ENCODE assay signal across 13 mouse cellular contexts in the genomic region with DNA sequence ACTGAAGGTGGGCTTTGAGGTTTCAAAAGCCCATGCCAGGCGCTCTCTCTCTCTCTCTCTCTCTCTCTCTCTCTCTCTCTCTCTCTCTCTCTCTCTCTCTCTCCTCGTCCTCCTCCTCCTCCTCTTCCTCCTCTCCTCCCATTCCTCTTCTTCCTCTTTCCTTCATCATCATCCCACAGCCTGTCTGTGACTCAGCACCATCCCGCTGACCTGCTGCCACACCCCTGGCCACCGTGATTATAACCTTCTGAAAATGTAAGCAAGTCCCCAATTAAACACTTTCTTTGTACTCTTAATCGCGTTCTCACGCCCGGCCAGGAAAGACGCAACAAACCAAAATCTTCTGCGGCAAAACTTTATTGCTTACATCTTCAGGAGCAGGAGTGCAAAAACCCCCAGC. TPM values are rescaled to one million over a fixed set of nuclear protein-coding genes. Genes with fewer than 3 reads are reported as not detected.
DNase-seq lines count a peak whose midpoint lies in the region; ATAC-seq and TF ChIP-seq lines count a peak whose summit lies in the region.
"Not testable (repeated sequence)": the region's sequence is repeated elsewhere in the genome, so short reads cannot be mapped to it uniquely, and the experiment has no call there.
"Had no signal": no experiment of that assay in that cellular context is flagged by ENCODE, and none has a peak within 500 bp of the region (broad histone marks: within the 10 kb centered on the region; RNA-seq: fewer than 3 reads in every experiment).

No protein-coding gene starts in this region.

- WGBS in embryonic facial prominence, embryonic 12.5 days: 23% methylated on average over 9 of the region's 10 CpGs
- whole genome bisulfite sequencing in hindbrain, embryonic 13.5 days: 13% methylated on average over 10 of the region's 10 CpGs
- WGBS in kidney, embryonic 16.5 days: 15% methylated on average over 10 of the region's 10 CpGs
- WGBS in liver, embryonic 15.5 days (ENCODE audit: insufficient replicate concordance): 11% methylated on average over 10 of the region's 10 CpGs
- WGBS in midbrain, embryonic 13.5 days: 14% methylated on average over 10 of the region's 10 CpGs

- not testable (repeated sequence) for H3K9me3 ChIP-seq in ES-Bruce4 (replicated peaks; ENCODE audit: control insufficient read depth, insufficient read depth, low read length, poor library complexity, severe bottlenecking); embryonic facial prominence, embryonic 12.5 days; hindbrain, embryonic 13.5 days; kidney, embryonic 16.5 days (ENCODE audit: low read length); liver, embryonic 15.5 days (replicated peaks); midbrain, embryonic 13.5 days

- DNase-seq in retina, postnatal 1 day: peak; percentile 12

- H3K4me1 ChIP-seq in ES-Bruce4 (ENCODE audit: control insufficient read depth, insufficient read depth, low read length); embryonic facial prominence, embryonic 12.5 days; hindbrain, embryonic 13.5 days (replicated peaks); kidney, embryonic 16.5 days (ENCODE audit: insufficient read depth, low read length); liver, embryonic 15.5 days (replicated peaks); midbrain, embryonic 13.5 days (replicated peaks): not testable (repeated sequence)

- H3K36me3 ChIP-seq in ES-Bruce4 (ENCODE audit: control insufficient read depth, insufficient read depth, low read length, poor library complexity, severe bottlenecking); embryonic facial prominence, embryonic 12.5 days; hindbrain, embryonic 13.5 days; kidney, embryonic 16.5 days (ENCODE audit: insufficient read depth, low read length); liver, embryonic 15.5 days (replicated peaks); midbrain, embryonic 13.5 days: not testable (repeated sequence)

- TF ChIP-seq CTCF in ES-Bruce4 (IDR thresholded peaks at IDR 0.05; ENCODE audit: low read depth, low read length): not testable (repeated sequence)

- H3K9ac ChIP-seq in ES-Bruce4 (ENCODE audit: low read depth, poor library complexity, severe bottlenecking): peak overlapping the region; percentile 66; the same call in 1 of the 2 replicates
- H3K9ac ChIP-seq in embryonic facial prominence, embryonic 12.5 days; kidney, embryonic 16.5 days (replicated peaks; ENCODE audit: low read length); liver, embryonic 15.5 days: not testable (repeated sequence)
- H3K9ac ChIP-seq in hindbrain, embryonic 13.5 days: peak overlapping the region; percentile 62
- H3K9ac ChIP-seq in midbrain, embryonic 13.5 days (replicated peaks): peak overlapping the region; percentile 32; the same call in 1 of the 2 replicates

- H3K4me2 ChIP-seq in embryonic facial prominence, embryonic 12.5 days (replicated peaks): peak overlapping the region; percentile 61
- H3K4me2 ChIP-seq in hindbrain, embryonic 13.5 days: peak overlapping the region; percentile 57
- peak overlapping the region; percentile 58 for H3K4me2 ChIP-seq in kidney, embryonic 16.5 days (replicated peaks; ENCODE audit: low read depth, low read length)
- peak overlapping the region; percentile 49 for H3K4me2 ChIP-seq in liver, embryonic 15.5 days
- peak overlapping the region; percentile 58 for H3K4me2 ChIP-seq in midbrain, embryonic 13.5 days (replicated peaks)

- H3K27ac ChIP-seq in ES-Bruce4 (ENCODE audit: insufficient read depth, low read length); embryonic facial prominence, embryonic 12.5 days; hindbrain, embryonic 13.5 days; kidney, embryonic 16.5 days (ENCODE audit: low read length); liver, embryonic 15.5 days (replicated peaks); midbrain, embryonic 13.5 days: not testable (repeated sequence)

- not testable (repeated sequence) for TF ChIP-seq POLR2A in ES-Bruce4 (IDR thresholded peaks at IDR 0.05; ENCODE audit: insufficient read depth, low read length)

- peak overlapping the region; percentile 97 for H3K4me3 ChIP-seq in ES-Bruce4 (ENCODE audit: low read depth, low read length)
- H3K4me3 ChIP-seq in embryonic facial prominence, embryonic 12.5 days: peak overlapping the region; percentile 36
- H3K4me3 ChIP-seq in hindbrain, embryonic 13.5 days: peak overlapping the region; percentile 39
- peak overlapping the region; percentile 42 for H3K4me3 ChIP-seq in kidney, embryonic 16.5 days (ENCODE audit: low read length)
- H3K4me3 ChIP-seq in liver, embryonic 15.5 days (replicated peaks): peak overlapping the region; percentile 24; the same call in 1 of the 2 replicates
- H3K4me3 ChIP-seq in midbrain, embryonic 13.5 days (replicated peaks): peak overlapping the region; percentile 41

- H3K27me3 ChIP-seq in ES-Bruce4 (ENCODE audit: control insufficient read depth, insufficient read depth, low read length, poor library complexity, severe bottlenecking); embryonic facial prominence, embryonic 12.5 days; hindbrain, embryonic 13.5 days; kidney, embryonic 16.5 days (ENCODE audit: insufficient read depth, low read length); liver, embryonic 15.5 days; midbrain, embryonic 13.5 days: not testable (repeated sequence)

- TF ChIP-seq EP300 in ES-Bruce4 (IDR thresholded peaks at IDR 0.05; ENCODE audit: insufficient read depth, low read depth, low read length): not testable (repeated sequence)

- not testable (repeated sequence) for ATAC-seq in embryonic facial prominence, embryonic 12.5 days (ENCODE audit: insufficient number of reproducible peaks, insufficient read depth, low FRiP score, low TSS enrichment); kidney, embryonic 16.5 days (ENCODE audit: low FRiP score, low TSS enrichment); liver, embryonic 15.5 days (ENCODE audit: insufficient read depth)
- peak; percentile 50; the same call in 1 of the 2 replicates for ATAC-seq in granulocyte monocyte progenitor cell, adult 5-6 weeks (replicated peaks; ENCODE audit: poor library complexity, severe bottlenecking)
- peak; percentile 72; the same call in 1 of the 2 replicates for ATAC-seq in hindbrain, embryonic 13.5 days (ENCODE audit: low FRiP score)
- ATAC-seq in midbrain, embryonic 13.5 days: peak; percentile 83

RNA-seq across cellular contexts. Expression of a gene that starts 18.1 kb away (rescaled TPM):
- polyA plus RNA-seq in ES-Bruce4 (2011; ENCODE audit: insufficient read depth, insufficient read length, low read depth, missing spikeins): not detected in 2 replicates
- polyA plus RNA-seq in embryonic facial prominence, embryonic 12.5 days (2016; fragmentation: Nextera tagmentation; extraction: Ambion mirVana): not detected in 2 replicates
- total RNA-seq in granulocyte monocyte progenitor cell, adult 5-6 weeks (2014; fragmentation: Nextera tagmentation): not detected in 2 replicates
- total RNA-seq in granulocyte monocyte progenitor cell, adult 5-6 weeks (2017): not detected in 2 replicates
- polyA plus RNA-seq in hindbrain, embryonic 13.5 days (2015; fragmentation: Nextera tagmentation; extraction: Ambion mirVana): not detected in 2 replicates
- polyA plus RNA-seq in kidney, embryonic 16.5 days (2015; fragmentation: Nextera tagmentation; extraction: Ambion mirVana): 0.12 and 0.29 TPM in 2 replicates
- 0.03 TPM in 1 of 2 replicates, not detected in the other for polyA plus RNA-seq in liver, embryonic 15.5 days (2015; fragmentation: Nextera tagmentation; extraction: Ambion mirVana)
- not detected in 2 replicates for polyA plus RNA-seq in midbrain, embryonic 13.5 days (2015; fragmentation: Nextera tagmentation; extraction: Ambion mirVana)
- total RNA-seq: G1E; gastrocnemius, postnatal 36 days; layer of hippocampus, adult 18-20 months had no signal
- polyA plus RNA-seq: activated CD4-positive, CD25-positive, alpha-beta regulatory T cell, adult 4 months; G1E; macrophage had no signal

RNA-seq across cellular contexts. Expression of a gene that starts 38.9 kb away (rescaled TPM):
- polyA plus RNA-seq in ES-Bruce4 (2011; ENCODE audit: insufficient read depth, insufficient read length, low read depth, missing spikeins): not detected in 2 replicates
- not detected in 2 replicates for polyA plus RNA-seq in embryonic facial prominence, embryonic 12.5 days (2016; fragmentation: Nextera tagmentation; extraction: Ambion mirVana)
- not detected in 2 replicates for total RNA-seq in granulocyte monocyte progenitor cell, adult 5-6 weeks (2014; fragmentation: Nextera tagmentation)
- total RNA-seq in granulocyte monocyte progenitor cell, adult 5-6 weeks (2017): not detected in 2 replicates
- not detected in 2 replicates for polyA plus RNA-seq in hindbrain, embryonic 13.5 days (2015; fragmentation: Nextera tagmentation; extraction: Ambion mirVana)
- not detected in 2 replicates for polyA plus RNA-seq in kidney, embryonic 16.5 days (2015; fragmentation: Nextera tagmentation; extraction: Ambion mirVana)
- not detected in 2 replicates for polyA plus RNA-seq in liver, embryonic 15.5 days (2015; fragmentation: Nextera tagmentation; extraction: Ambion mirVana)
- polyA plus RNA-seq in midbrain, embryonic 13.5 days (2015; fragmentation: Nextera tagmentation; extraction: Ambion mirVana): not detected in 2 replicates
- total RNA-seq: G1E; gastrocnemius, postnatal 36 days; layer of hippocampus, adult 18-20 months had no signal
- polyA plus RNA-seq: activated CD4-positive, CD25-positive, alpha-beta regulatory T cell, adult 4 months; G1E; macrophage had no signal

Comparison
In these comparisons a context has a peak if more than half of its experiments do, and no peak if none do; other contexts are left out.
1. H3K4me3 ChIP-seq: peak in every context shown above with its lines; median percentile 97 in ES-Bruce4; 42 in kidney, embryonic 16.5 days; 41 in midbrain, embryonic 13.5 days; 39 in hindbrain, embryonic 13.5 days; 36 in embryonic facial prominence, embryonic 12.5 days; 24 in liver, embryonic 15.5 days.